21 mouse cellular contexts compared by ENCODE assay signal in genomic region chr4:57010919-57011318, GRCm38 (mm10). TPM values are rescaled to one million over a fixed set of nuclear protein-coding genes. Genes with fewer than 3 reads are reported as not detected.
DNase-seq lines count a peak whose midpoint lies in the region; ATAC-seq and TF ChIP-seq lines count a peak whose summit lies in the region.
"Had no signal": no experiment of that assay in that cellular context is flagged by ENCODE, and none has a peak within 500 bp of the region (broad histone marks: within the 10 kb centered on the region; RNA-seq: fewer than 3 reads in every experiment).

No protein-coding gene starts in this region.

- no peak overlapping the region for H3K9ac ChIP-seq in forebrain, embryonic 13.5 days
- H3K9ac ChIP-seq in forebrain, postnatal 0 days: no peak overlapping the region
- H3K9ac ChIP-seq: embryonic facial prominence, embryonic 12.5 days; heart, embryonic 12.5 days; hindbrain, embryonic 14.5 days; intestine, embryonic 15.5 days had no signal

- peak; percentile 21; the same call in 1 of the 2 replicates for ATAC-seq in forebrain, embryonic 13.5 days
- ATAC-seq in forebrain, postnatal 0 days: peak; percentile 29; the same call in 1 of the 2 replicates

- no peaks in the 10 kb centered on the region for H3K27me3 ChIP-seq in forebrain, embryonic 13.5 days
- peaks cover 36% of the 10 kb centered on the region for H3K27me3 ChIP-seq in forebrain, embryonic 10.5 days (ENCODE audit: poor library complexity, severe bottlenecking)
- H3K27me3 ChIP-seq in forebrain, postnatal 0 days (ENCODE audit: insufficient read depth, low read length): no peaks in the 10 kb centered on the region
- H3K27me3 ChIP-seq: intestine, embryonic 15.5 days had no signal

- H3K4me2 ChIP-seq in forebrain, embryonic 13.5 days: no peak overlapping the region
- no peak overlapping the region for H3K4me2 ChIP-seq in forebrain, postnatal 0 days (ENCODE audit: low read depth)
- H3K4me2 ChIP-seq: embryonic facial prominence, embryonic 12.5 days; heart, embryonic 12.5 days; hindbrain, embryonic 14.5 days; intestine, embryonic 15.5 days had no signal

- no peak for TF ChIP-seq CTCF in forebrain, postnatal 0 days (IDR thresholded peaks at IDR 0.05; ENCODE audit: low read depth)

- no peak overlapping the region for H3K4me3 ChIP-seq in forebrain, embryonic 13.5 days
- H3K4me3 ChIP-seq in forebrain, embryonic 10.5 days: no peak overlapping the region
- no peak overlapping the region for H3K4me3 ChIP-seq in forebrain, postnatal 0 days (ENCODE audit: low read depth, low read length)
- H3K4me3 ChIP-seq: embryonic facial prominence, embryonic 12.5 days; gastrocnemius, adult 2 months; heart, embryonic 12.5 days; hindbrain, embryonic 10.5 days; intestine, embryonic 15.5 days had no signal

- intact Hi-C loops in left cerebral cortex, postnatal 14 days (cut with DNase I): loop anchor here (10.0 kb wide), 1 partner anchor 264 kb away; no protein-coding TSS in a partner anchor
- intact Hi-C loops in left cerebral cortex, postnatal 10 days (cut with DNase I): loop anchor here (10.0 kb wide), 1 partner anchor 134 kb away; the partner anchor contains the start of gene Epb41l4b

- H3K27ac ChIP-seq in forebrain, embryonic 13.5 days: no peak overlapping the region
- H3K27ac ChIP-seq in forebrain, embryonic 10.5 days: no peak overlapping the region
- H3K27ac ChIP-seq in forebrain, postnatal 0 days (ENCODE audit: low read depth, low read length): no peak overlapping the region
- H3K27ac ChIP-seq: embryonic facial prominence, embryonic 12.5 days; gastrocnemius, adult 2 months; hindbrain, embryonic 10.5 days; hindbrain, embryonic 14.5 days; intestine, embryonic 15.5 days had no signal

- DNase-seq in forebrain, embryonic 10.5 days (ENCODE audit: extremely low spot score, low spot score): no peak
- DNase-seq in left cerebral cortex, postnatal 14 days (ENCODE audit: low spot score in 2 of 2): peak; percentile 36 to 47
- no peak for DNase-seq in left cerebral cortex, postnatal 10 days (ENCODE audit: extremely low spot score in 1 of 2, low spot score in 2 of 2)
- DNase-seq in brain, adult 2 months (ENCODE audit: low read depth, low spot score): peak; percentile 18
- DNase-seq in forebrain, postnatal 0 days: peak; percentile 34
- no peak for DNase-seq in layer of hippocampus, adult 18-20 months (ENCODE audit: low spot score in 2 of 2)
- DNase-seq: adrenal gland, postnatal 10 days; cerebellum, adult 18-20 months; cerebellum, adult 9-11 months; cerebellum, postnatal 36 days; embryo, embryonic 11 days; gastrocnemius, adult 2 months; gastrocnemius, postnatal 25 days had no signal

- WGBS in forebrain, embryonic 13.5 days: 20% methylated on average over 6 of the region's 6 CpGs
- 30% methylated on average over 6 of the region's 6 CpGs for WGBS in forebrain, embryonic 10.5 days
- 8% methylated on average over 6 of the region's 6 CpGs for WGBS in forebrain, postnatal 0 days

- H3K36me3 ChIP-seq in forebrain, embryonic 13.5 days (ENCODE audit: poor library complexity, severe bottlenecking): no peaks in the 10 kb centered on the region
- no peaks in the 10 kb centered on the region for H3K36me3 ChIP-seq in forebrain, embryonic 10.5 days (replicated peaks)
- no peaks in the 10 kb centered on the region for H3K36me3 ChIP-seq in forebrain, postnatal 0 days (ENCODE audit: insufficient read depth)
- H3K36me3 ChIP-seq: embryonic facial prominence, embryonic 12.5 days; heart, embryonic 12.5 days; hindbrain, embryonic 10.5 days; intestine, embryonic 15.5 days had no signal

- 0 out of 2 replicates have a peak, but pooled peaks cover 7% of the 10 kb centered on the region for H3K4me1 ChIP-seq in forebrain, embryonic 13.5 days
- peaks cover 7% of the 10 kb centered on the region for H3K4me1 ChIP-seq in forebrain, embryonic 10.5 days
- H3K4me1 ChIP-seq in forebrain, postnatal 0 days (ENCODE audit: insufficient read depth): no peaks in the 10 kb centered on the region
- H3K4me1 ChIP-seq: intestine, embryonic 15.5 days had no signal

- H3K9me3 ChIP-seq in forebrain, embryonic 13.5 days (replicated peaks): no peaks in the 10 kb centered on the region
- H3K9me3 ChIP-seq in forebrain, embryonic 10.5 days: no peaks in the 10 kb centered on the region
- H3K9me3 ChIP-seq in forebrain, postnatal 0 days (ENCODE audit: low read length): no peaks in the 10 kb centered on the region
- H3K9me3 ChIP-seq: embryonic facial prominence, embryonic 12.5 days; heart, embryonic 12.5 days; hindbrain, embryonic 10.5 days; intestine, embryonic 15.5 days had no signal

RNA-seq across cellular contexts. Expression of gene Frrs1l, which starts 20.7 kb away (rescaled TPM):
- 10.9 and 11.6 TPM in 2 replicates for polyA plus RNA-seq in forebrain, embryonic 13.5 days (2015; fragmentation: Nextera tagmentation; extraction: Ambion mirVana)
- 1.4 and 1.5 TPM in 2 replicates for polyA plus RNA-seq in forebrain, embryonic 10.5 days (2016; fragmentation: Nextera tagmentation; extraction: Ambion mirVana)
- 100 to 1,000 TPM; 153 to 170 TPM for total RNA-seq in left cerebral cortex, postnatal 14 days (2021)
- total RNA-seq in left cerebral cortex, postnatal 10 days (2021): 100 to 1,000 TPM; 107 to 121 TPM
- total RNA-seq in forebrain, postnatal 0 days (2014; rRNA removed): 41.9 and 43.4 TPM in 2 replicates
- polyA plus RNA-seq in forebrain, postnatal 0 days (2015; fragmentation: Nextera tagmentation; extraction: Ambion mirVana): 13.7 and 25.2 TPM in 2 replicates
- total RNA-seq in layer of hippocampus, adult 18-20 months (2021): 100 to 1,000 TPM; 216 to 233 TPM
- total RNA-seq: gastrocnemius, postnatal 25 days; granulocyte monocyte progenitor cell, adult 5-6 weeks; MEL had no signal

Comparison
In these comparisons a context has a peak if more than half of its experiments do, and no peak if none do; other contexts are left out.
1. DNase-seq: peak in left cerebral cortex, postnatal 14 days (2 of 2), brain, adult 2 months (single experiment) and forebrain, postnatal 0 days (single experiment); none in forebrain, embryonic 10.5 days (single experiment), left cerebral cortex, postnatal 10 days (0 of 2) and layer of hippocampus, adult 18-20 months (0 of 2).